Mouse (Mus musculus): ENCODE data around the gene Lsm7. TPM values are rescaled to one million over a fixed set of nuclear protein-coding genes. Genes with fewer than 3 reads are reported as not detected.

Gene Lsm7
- total RNA-seq, 2 experiments from 2014 or later, result 29.9 to 35.0 TPM

- no peak for DNase-seq
Measured at GRCm38 (mm10) chr10:80874035-80874434, 19.0 kb upstream of the Lsm7 start.

GRCm38 (mm10) chr10:80871581-80871980, 16.6 kb upstream of the Lsm7 start, which contains the start of gene Tmprss9:
TSS of gene Tmprss9 (plus strand) at chr10:80871848.
- no peak for DNase-seq

GRCm38 (mm10) chr10:80870993-80871392, 16.0 kb upstream of the Lsm7 start:
- DNase-seq, result no peak

DNA sequence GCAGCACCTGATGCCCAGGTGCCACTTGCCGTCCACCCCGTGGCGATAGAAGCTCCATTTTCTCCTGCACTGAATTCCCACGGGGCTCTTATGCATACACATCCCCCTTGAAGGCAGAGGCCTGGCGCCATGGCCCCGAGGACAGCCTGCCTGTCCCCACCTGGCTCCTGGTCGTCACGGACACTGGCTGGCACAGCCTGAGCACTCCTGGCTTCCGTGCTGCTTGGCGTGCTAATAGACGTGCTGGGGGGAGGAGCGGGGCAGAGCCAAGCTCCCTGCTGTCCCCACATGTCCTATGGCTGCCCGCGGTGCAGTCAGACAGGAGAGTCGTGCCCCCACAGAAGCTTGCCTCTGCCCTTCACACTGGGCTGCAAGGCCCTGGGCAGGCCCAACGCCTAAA, 9.4 kb upstream of the Lsm7 start:
- DNase-seq, result no peak

GRCm38 (mm10) chr10:80862305-80862704, 7.3 kb upstream of the Lsm7 start:
- no peak for DNase-seq

DNA sequence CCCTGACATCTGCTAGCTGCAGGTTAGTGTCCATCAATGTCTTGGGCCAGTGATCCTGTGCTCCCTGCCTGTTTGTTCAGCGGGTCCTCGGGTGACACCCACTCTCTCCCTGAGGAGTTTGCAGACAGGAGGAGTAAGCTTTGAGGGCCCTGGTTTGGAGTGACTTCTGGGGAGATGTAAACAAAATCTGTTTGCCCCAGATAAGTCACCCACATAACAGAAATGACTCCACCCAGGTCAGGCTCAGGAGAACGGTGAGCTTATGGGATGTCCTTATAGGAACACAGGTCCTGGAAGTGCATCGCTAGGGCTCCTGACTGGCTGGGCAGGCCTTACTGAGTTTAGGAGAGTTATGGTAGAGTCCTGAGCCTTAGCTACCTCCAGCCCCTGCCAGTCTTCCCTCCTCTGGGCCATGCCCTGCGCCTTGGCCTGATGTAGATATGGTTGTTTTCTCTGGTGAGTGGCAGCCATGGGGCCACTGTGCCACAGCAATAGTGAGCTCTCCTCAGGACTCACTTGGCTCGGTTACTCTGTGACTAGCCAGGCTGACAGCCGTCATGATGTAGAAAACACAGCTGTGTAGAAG, 3.4 kb upstream of the Lsm7 start:
- no peak for DNase-seq

DNA sequence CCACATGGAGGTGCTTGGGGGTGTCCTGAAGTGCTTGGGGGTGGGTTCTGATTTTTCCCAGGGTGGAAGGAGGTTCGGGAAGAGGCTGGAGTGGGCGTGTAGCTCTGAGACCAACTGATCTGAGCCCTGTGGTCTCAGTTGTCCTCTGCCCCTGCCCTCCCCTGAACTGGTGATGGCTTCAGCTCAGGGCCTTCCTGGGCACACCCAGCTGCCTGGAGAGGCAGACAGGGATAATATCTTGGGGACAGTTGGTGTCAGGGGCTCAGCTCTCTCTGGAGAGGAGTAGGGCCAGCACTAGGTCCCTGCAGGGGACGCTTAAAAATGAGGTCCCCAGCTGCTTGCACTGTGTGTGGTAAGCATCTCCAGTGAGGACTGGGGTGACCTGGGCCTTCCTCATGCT, 2.8 kb upstream of the Lsm7 start:
- DNase-seq, result no peak

DNA sequence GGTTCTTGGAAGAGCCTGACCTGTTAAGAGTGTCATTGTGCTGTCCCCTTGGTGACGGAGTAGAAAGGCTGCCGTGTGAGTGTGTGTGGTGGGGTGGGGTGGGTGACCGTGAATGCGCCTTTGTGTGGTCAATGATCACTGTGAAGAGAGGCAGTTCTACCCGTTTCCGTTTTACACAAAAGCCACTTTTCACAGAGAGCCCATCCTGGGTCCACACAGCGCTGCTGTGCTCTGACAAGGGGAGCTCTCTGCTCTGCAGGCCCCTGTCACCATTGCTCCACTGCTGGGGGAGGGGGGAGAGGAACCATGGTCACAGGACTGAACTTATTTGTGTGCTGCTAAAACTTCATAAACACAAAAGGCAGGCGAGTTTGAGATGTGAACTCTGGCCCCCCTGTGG, 2.4 kb upstream of the Lsm7 start:
- DNase-seq, result no peak

DNA sequence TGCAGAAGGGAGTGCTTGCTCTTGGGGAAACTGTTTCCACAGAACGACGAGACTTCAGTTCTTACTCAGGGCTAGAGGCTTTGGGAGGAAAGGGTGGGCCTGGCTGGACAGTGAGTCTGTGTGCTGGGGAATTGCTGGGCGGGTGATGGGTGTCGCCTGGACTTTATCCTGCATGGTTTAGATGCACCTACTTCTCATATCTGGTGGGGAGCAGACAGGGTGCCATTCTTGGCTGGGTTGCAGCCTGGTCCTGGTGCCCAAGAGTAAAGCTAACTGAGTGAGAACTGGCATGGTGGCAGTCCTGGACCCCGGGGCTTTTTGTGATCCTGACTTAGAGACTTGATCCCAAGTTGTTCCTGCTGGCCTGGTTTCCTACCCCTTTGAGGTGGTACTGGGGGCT, 1.9 kb upstream of the Lsm7 start:
- DNase-seq, result no peak

DNA sequence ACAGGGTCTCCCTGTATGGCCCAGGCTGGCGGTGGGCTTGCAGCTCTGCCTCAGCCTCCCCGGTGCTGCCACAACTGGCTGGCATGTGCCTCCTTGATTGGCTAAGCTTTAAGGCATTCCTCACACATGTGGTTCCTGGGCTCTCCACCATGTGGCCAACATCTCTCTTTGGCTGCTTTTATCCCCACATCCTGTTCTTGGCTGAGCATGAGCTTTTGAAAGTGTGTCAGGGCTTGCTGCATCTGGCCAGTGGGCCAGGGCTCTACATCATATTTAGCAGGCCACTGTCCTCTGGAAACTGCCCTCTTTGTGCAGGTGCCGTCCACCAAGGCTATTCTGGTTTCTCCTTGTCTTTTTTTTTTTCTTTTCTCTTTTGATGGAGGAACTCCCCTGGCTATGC, 1.3 kb upstream of the Lsm7 start:
- DNase-seq, result peak; percentile 30

DNA sequence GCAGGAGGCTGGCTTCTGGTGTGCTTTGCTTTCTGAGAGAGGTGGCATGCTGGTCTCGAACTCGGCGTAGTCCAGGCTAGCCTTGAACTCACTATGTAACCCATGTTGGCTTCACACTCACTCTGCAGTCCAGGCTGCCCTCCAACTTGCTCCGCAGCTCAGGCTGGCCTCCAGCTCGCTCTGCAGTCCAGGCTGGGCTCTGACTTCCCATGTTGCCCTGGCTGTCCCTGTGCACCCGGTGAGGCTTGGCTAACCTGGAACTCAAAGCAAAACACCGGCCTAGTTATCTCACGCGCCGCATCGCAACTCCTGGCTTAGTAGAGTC, 702 bp upstream of the Lsm7 start:
- DNase-seq, result no peak

DNA sequence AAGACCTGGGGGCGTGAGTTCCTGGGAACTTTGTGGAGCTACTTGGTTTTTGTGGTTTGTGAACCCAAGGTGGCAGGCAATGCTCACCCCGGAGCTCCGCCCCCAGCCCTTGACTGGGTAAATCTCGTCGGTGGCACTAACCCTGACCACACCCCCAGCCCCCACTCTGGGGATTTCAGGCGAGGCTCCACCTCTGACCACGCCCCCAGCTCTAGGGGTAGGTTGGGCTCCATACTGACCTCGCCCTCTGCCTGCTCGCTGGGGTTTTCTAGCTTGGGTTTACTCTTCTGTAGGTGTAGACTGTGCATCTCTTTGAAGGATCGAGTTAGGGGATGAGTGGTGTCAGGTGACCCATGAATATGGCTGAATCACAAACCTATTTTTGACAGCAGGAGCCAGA, 6.4 kb downstream of the Lsm7 start:
- DNase-seq, result peak; percentile 56

- DNase-seq, result no peak
Measured at GRCm38 (mm10) chr10:80845732-80846131, 9.3 kb downstream of the Lsm7 start.

GRCm38 (mm10) chr10:80845055-80845693, 9.8 kb downstream of the Lsm7 start:
- DNase-seq, result peak; percentile 37

- DNase-seq, result no peak
Measured at GRCm38 (mm10) chr10:80843931-80844547, 11.0 kb downstream of the Lsm7 start, which contains the start of gene Lingo3. TSS of gene Lingo3 (minus strand) at chr10:80844039.

GRCm38 (mm10) chr10:80843087-80843930, 11.7 kb downstream of the Lsm7 start:
- DNase-seq, result no peak

DNA sequence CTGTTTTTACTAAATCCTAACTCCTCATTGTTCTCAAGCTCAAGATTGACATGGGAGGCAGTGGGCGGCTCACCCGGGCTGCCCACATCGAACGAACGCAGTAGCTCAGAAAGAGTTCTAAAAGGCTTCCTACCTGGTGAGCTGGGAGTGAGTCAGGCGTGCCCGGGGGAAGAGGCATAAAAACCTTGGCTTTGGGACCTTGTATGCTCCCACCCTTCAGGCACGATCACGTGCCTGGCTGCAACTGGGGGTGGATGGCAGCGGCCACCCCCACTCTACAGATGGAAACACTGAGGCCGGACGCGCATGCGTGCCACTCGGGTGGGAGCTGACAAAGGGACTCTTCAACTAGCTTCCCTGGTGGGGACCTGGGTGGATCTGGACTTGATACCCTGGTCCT, 12.7 kb downstream of the Lsm7 start:
- no peak for DNase-seq

DNA sequence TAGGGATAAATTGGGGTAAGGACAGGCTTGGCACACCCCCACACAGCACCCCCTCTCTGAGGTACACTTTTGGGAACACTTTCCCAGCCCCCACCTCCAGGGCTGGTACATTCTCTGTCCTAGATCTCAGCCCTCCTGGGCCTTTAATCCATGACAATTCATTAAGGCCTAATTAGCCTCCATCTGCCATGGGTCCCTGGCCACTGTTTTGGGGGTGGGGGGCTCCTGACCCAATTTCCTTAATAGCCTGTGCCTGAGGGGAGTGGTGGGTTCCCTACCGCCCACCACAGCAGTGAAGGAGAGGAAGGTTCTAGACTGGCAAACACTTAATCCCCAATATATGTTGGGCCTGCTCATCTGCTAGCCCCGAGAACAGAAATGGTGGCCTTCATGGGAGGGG, 13.3 kb downstream of the Lsm7 start:
- DNase-seq, result no peak

DNA sequence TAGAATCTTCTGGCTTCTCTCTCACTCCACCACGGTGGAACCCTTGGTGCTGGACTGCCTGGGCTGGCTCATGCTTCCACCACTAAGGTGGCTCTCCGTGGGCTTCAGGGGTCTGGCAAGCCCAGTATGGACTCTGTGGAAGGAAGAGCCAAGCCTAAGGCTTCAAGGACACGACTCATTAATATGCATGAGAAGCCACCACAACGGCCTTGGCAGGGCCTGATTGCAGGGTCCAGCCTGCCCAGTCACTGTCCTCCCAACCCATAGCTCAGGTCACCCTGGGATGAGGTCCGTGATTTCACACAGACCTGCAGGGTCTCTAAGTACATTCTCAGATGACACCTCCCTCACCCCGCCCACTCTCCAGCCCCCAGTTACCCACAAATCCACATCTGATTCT, 15.2 kb downstream of the Lsm7 start:
- no peak for DNase-seq

DNA sequence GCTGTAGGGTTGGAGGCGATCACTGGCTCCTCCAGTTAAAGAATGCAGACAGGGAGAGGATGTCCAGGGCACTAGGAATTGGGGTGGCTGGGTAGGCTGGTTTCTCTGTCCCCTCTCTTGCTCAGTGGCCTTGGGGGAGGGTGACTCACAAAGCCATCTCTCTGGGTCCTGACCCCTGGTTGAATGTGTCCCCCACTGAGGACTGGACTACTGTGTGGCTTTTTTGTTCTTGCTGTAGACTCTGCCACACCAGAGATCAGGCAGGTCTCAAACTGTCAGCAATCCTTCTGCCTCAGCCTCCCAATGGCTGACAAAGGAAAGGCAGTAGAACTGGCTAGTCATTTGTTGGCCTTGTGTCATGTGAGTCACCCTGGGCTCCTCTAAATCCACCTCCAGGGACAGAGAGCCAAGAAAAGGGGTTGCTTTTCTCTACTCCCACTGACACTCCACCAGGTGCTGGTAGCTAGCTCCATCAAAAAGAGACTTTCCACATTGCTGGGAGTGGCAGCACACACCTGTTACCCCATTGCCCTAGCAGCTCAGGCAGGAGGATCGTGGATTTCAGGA, 16.6 kb downstream of the Lsm7 start:
- no peak for DNase-seq

DNA sequence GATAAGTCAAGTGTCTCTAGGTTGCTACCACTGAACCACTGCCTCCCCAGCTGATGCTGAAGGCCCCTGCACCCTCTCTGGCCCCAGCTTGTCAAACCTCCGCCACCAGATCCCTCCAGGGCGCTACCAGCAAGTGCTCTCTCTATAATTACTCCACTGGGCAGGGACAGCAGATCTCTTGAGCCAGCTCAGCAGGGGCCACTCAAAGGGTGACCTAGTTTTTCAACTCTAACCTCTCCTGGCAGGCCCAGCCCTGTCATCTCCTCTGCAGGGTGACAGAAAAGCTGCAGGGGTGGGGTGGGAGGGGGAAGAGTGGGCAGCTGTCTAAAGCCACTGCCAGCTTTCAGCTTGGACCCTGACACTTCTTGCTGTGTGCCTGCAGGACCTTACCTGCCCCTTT, 17.2 kb downstream of the Lsm7 start:
- DNase-seq, result peak; percentile 46

- no peak for DNase-seq
Measured at GRCm38 (mm10) chr10:80836949-80837379, 18.0 kb downstream of the Lsm7 start.

- no peak for DNase-seq
Measured at GRCm38 (mm10) chr10:80835617-80836016, 19.4 kb downstream of the Lsm7 start.

Measured in heart, postnatal 4 days (tissue).